Mouse (Mus musculus) lung, postnatal 0 days (tissue): ENCODE data around the gene Itga3. TPM values are rescaled to one million over a fixed set of nuclear protein-coding genes. Genes with fewer than 3 reads are reported as not detected.

Source experiments
- ATAC-seq: fragments of 200-750 bp; cut with Nextera tagmentation; 2 replicates; pipeline ENCODE4 v1.8.0; 2017; ENCODE audit warnings: moderate library complexity
- DNase-seq: peaks from one replicate; pipeline ENCODE4 v3.0.0-alpha.2; 2016; ENCODE audit warnings: low spot score
- H3K27ac ChIP-seq: fragments of 300-500 bp; sonication (generic); 2 replicates; pipeline ENCODE4 v1.5.1; 2014; ENCODE audit warnings: antibody characterized with exemption, mild to moderate bottlenecking, low read length, mixed read lengths
- H3K27me3 ChIP-seq: fragments of 300-500 bp; sonication (generic); replicated peaks from 2 replicates; pipeline ENCODE4 v1.6.1; 2014; ENCODE audit warnings: low read length, mixed read lengths; ENCODE audit not compliant: insufficient read depth
- H3K36me3 ChIP-seq: fragments of 300-500 bp; sonication (generic); 2 replicates; pipeline ENCODE4 v1.6.1; 2014; ENCODE audit warnings: low read length, mixed read lengths; ENCODE audit not compliant: insufficient read depth
- H3K4me1 ChIP-seq: fragments of 300-500 bp; sonication (generic); 2 replicates; pipeline ENCODE4 v1.6.1; 2014; ENCODE audit warnings: antibody characterized with exemption, low read depth, low read length, mixed read lengths; ENCODE audit not compliant: insufficient read depth
- H3K4me2 ChIP-seq: fragments of 300-500 bp; sonication (generic); replicated peaks from 2 replicates; pipeline ENCODE4 v1.6.1; 2014; ENCODE audit warnings: low read depth, mild to moderate bottlenecking, low read length, moderate library complexity, mixed read lengths
- H3K4me3 ChIP-seq: fragments of 300-500 bp; sonication (generic); 2 replicates; pipeline ENCODE4 v1.5.1; 2014; ENCODE audit warnings: low read depth, low read length
- H3K9ac ChIP-seq: fragments of 300-500 bp; sonication (generic); replicated peaks from 2 replicates; pipeline ENCODE4 v1.6.1; 2014; ENCODE audit warnings: low read depth, mild to moderate bottlenecking
- H3K9me3 ChIP-seq: fragments of 300-500 bp; sonication (generic); 2 replicates; pipeline ENCODE4 v1.6.1; 2016; ENCODE audit warnings: low read length, mixed read lengths
- CTCF ChIP-seq: IDR thresholded peaks from 2 replicates; pipeline ENCODE4 v1.5.1; 2016; ENCODE audit warnings: antibody characterized with exemption, mild to moderate bottlenecking
- EP300 ChIP-seq: IDR thresholded peaks from 2 replicates; pipeline ENCODE4 v1.6.1; 2016; ENCODE audit warnings: antibody characterized with exemption, mild to moderate bottlenecking, control low read depth
- WGBS: fragments of 180-500 bp; shearing (Covaris S2); extraction: QIAGEN DNeasy Blood & Tissue Kit; methylation state at CpG from one replicate; pipeline ENCODE4 v1.1.7; 2014; 5-methylcytosine and 5-hydroxymethylcytosine counted together
- polyA plus RNA-seq: library from polyadenylated mRNA; unstranded; fragments of >200 nt; fragmentation: Nextera tagmentation; extraction: Ambion mirVana; gene quantifications from 2 replicates; pipeline ENCODE4 v1.2.1, GENCODE M21; 2015

Gene Itga3
- polyA plus RNA-seq, 1 experiment from 2014 or later = 44.3 TPM

GRCm38 (mm10) chr11:95098346-95099095 is 21.9 kb upstream of the Itga3 start:
- Histone ChIP-seq H3K4me2 (no peak overlapping the region), H3K27me3 (no peaks in the 10 kb centered on the region), H3K9ac (no peak overlapping the region), H3K4me1 (peaks cover 17% of the 10 kb centered on the region), H3K27ac (0 out of 2 replicates have a peak overlapping the region, but pooled peaks have one; percentile 14), H3K9me3 (no peaks in the 10 kb centered on the region), H3K4me3 (no peak overlapping the region), H3K36me3 (no peaks in the 10 kb centered on the region)
- 76% methylated on average over 5 of the region's 5 CpGs for WGBS
- ATAC-seq = peak; percentile 4; the same call in 1 of the 2 replicates
- TF ChIP-seq EP300 (peak; percentile 45; the same call in 1 of the 2 replicates), CTCF (no peak)
- DNase-seq = no peak

DNA sequence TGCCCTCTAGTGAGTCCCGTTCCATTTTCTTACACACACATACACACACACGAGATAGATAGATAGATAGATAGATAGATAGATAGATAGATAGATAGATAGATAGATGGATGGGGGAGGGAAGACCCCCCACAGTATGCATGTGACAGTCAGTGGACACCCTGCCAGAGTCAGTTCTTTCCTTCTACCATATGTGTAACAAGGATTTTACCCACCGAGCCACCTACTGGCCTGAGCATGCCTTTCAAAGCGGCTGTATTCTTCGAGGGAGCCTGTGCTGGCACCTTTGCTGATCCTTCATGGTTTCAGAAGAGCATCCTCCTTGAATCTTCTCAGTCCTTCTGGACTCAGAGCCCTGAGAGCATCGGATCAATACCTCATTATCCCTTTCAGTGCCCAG is 21.3 kb upstream of the Itga3 start:
- H3K27me3 ChIP-seq = no peaks in the 10 kb centered on the region
- H3K4me2 ChIP-seq = no peak overlapping the region
- no peak overlapping the region; the same call in 1 of the 2 replicates for H3K27ac ChIP-seq
- no peak for ATAC-seq
- peaks cover 17% of the 10 kb centered on the region for H3K4me1 ChIP-seq
- no peak overlapping the region for H3K4me3 ChIP-seq
- no peaks in the 10 kb centered on the region for H3K9me3 ChIP-seq
- H3K9ac ChIP-seq = no peak overlapping the region
- 65% methylated on average over 6 of the region's 6 CpGs for WGBS
- H3K36me3 ChIP-seq = no peaks in the 10 kb centered on the region
- TF ChIP-seq EP300 (no peak), CTCF (peak; percentile 47)
- no peak for DNase-seq

DNA sequence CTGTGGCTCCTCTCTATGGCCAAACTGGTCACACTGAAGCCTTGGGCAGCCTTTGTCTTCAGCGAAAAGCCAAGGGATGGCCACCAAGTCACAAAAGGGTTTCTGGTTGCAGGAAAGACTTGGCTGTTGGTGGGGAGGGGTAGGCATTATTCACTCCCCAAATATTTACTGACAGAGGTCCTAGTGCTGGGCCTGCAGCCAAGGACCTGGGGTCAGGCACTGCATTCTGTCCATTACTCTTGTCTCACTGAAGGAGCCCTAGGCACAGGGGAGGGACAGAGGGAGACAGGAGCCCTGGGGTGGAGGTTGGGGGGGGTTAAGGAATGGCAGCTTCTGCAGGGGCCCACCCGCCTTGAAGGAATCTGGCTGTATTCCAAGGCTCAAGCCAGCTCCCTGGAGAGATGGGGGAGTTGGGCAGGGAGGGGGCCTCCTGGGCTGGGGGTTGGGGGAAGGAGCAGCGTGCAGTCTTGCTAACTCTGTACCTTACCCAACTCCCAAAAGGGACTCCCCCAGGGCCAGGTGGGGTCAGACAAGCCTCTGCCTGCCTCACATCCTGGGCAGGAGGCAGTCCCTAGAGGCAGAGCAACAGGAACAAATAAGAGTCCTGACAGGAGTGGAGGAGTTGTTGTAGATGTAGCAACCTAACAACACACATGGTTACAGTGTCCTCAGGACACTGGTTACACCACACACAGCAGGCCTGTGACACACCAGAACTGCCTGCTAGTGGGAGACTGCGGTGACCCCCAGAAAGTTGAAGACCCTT is 20.2 kb upstream of the Itga3 start:
- H3K9ac ChIP-seq = no peak overlapping the region
- whole genome bisulfite sequencing = 30% methylated on average over 4 of the region's 4 CpGs
- H3K4me1 ChIP-seq = peaks cover 17% of the 10 kb centered on the region

DNA sequence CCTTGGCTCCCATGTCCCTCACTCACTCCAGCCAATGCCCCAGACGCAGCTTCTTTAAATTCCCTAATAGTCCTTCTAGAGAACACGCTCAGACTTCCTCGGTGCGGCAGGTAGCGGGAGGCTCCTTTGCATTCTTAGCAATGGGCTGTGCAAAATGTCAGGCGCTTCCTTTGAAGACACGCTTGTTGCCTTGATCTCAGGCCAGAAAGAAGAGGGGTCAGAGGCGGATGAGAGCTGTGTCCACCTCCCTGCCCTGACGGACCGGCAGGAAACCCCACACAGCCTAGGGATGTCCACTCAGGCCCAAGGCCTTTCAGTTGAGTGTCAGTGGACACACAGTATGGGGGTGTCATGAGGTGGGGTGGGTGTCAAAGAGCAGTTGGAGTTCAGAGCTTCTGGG is 19.0 kb upstream of the Itga3 start:
- DNase-seq (no peak), ATAC-seq (no peak)
- H3K9ac ChIP-seq = no peak overlapping the region
- no peak overlapping the region for H3K4me3 ChIP-seq
- H3K27me3 ChIP-seq = no peaks in the 10 kb centered on the region
- TF ChIP-seq CTCF (no peak), EP300 (no peak)
- peaks cover 17% of the 10 kb centered on the region for H3K4me1 ChIP-seq
- H3K27ac ChIP-seq = no peak overlapping the region
- no peak overlapping the region for H3K4me2 ChIP-seq
- H3K36me3 ChIP-seq = no peaks in the 10 kb centered on the region
- H3K9me3 ChIP-seq = no peaks in the 10 kb centered on the region
- 62% methylated on average over 10 of the region's 10 CpGs for WGBS

More for the DNA sequence above, 20.2 kb upstream of the Itga3 start:
- no peaks in the 10 kb centered on the region for H3K27me3 ChIP-seq
- no peak overlapping the region for H3K4me3 ChIP-seq
- peak; percentile 69 for DNase-seq
- H3K36me3 ChIP-seq = no peaks in the 10 kb centered on the region
- TF ChIP-seq CTCF (no peak), EP300 (peak; percentile 46; the same call in 1 of the 2 replicates)
- ATAC-seq = peak; percentile 72
- no peak overlapping the region for H3K4me2 ChIP-seq
- H3K9me3 ChIP-seq = no peaks in the 10 kb centered on the region
- H3K27ac ChIP-seq = peak overlapping the region; percentile 62

GRCm38 (mm10) chr11:95093077-95093476 is 16.5 kb upstream of the Itga3 start:
- DNase-seq = no peak
- Histone ChIP-seq H3K4me2 (no peak overlapping the region), H3K27ac (no peak overlapping the region), H3K9ac (no peak overlapping the region), H3K4me1 (peaks cover 21% of the 10 kb centered on the region), H3K9me3 (no peaks in the 10 kb centered on the region), H3K4me3 (no peak overlapping the region), H3K36me3 (no peaks in the 10 kb centered on the region), H3K27me3 (no peaks in the 10 kb centered on the region)
- no peak for ATAC-seq
- TF ChIP-seq EP300 (peak; percentile 60), CTCF (no peak)
- 63% methylated on average over 5 of the region's 5 CpGs for WGBS
